Mouse (Mus musculus) brown adipose tissue, adult 24 weeks (tissue): ENCODE measurements around the gene Selenos. TPM values are rescaled to one million over a fixed set of nuclear protein-coding genes. Genes with fewer than 3 reads are reported as not detected.

Source experiments
- H3K27ac ChIP-seq: fragments of 200-500 bp; replicated peaks from 2 replicates; pipeline ENCODE4 v1.5.1; 2012; ENCODE audit warnings: low read depth, mild to moderate bottlenecking, low read length
- H3K4me1 ChIP-seq: fragments of 200-500 bp; 2 replicates; pipeline ENCODE4 v1.6.1; 2012; ENCODE audit warnings: low read length, mixed read lengths; ENCODE audit not compliant: control insufficient read depth, insufficient read depth, insufficient read length
- H3K4me3 ChIP-seq: fragments of 200-500 bp; 2 replicates; pipeline ENCODE4 v1.5.1; 2012; ENCODE audit warnings: low read depth, mild to moderate bottlenecking, low read length, moderate library complexity; ENCODE audit not compliant: insufficient read depth
- polyA plus RNA-seq: library from polyadenylated mRNA; stranded (reverse); fragments of >200 nt; gene quantifications from 2 replicates; pipeline ENCODE4 v1.2.4, GENCODE M21; 2012; ENCODE audit not compliant: missing spikeins, insufficient read depth, insufficient read length

Selenos gene
- polyA plus RNA-seq, 1 experiment = 48.0 TPM

- H3K27ac ChIP-seq = 0 out of 2 replicates have a peak overlapping the region, but pooled peaks have one; percentile 21
- no peak overlapping the region for H3K4me3 ChIP-seq
- H3K4me1 ChIP-seq = peaks cover 3% of the 10 kb centered on the region; the same call in 1 of the 2 replicates
Measured at GRCm38 (mm10) chr7:66105771-66106170, 26.3 kb downstream of the Selenos start.

DNA sequence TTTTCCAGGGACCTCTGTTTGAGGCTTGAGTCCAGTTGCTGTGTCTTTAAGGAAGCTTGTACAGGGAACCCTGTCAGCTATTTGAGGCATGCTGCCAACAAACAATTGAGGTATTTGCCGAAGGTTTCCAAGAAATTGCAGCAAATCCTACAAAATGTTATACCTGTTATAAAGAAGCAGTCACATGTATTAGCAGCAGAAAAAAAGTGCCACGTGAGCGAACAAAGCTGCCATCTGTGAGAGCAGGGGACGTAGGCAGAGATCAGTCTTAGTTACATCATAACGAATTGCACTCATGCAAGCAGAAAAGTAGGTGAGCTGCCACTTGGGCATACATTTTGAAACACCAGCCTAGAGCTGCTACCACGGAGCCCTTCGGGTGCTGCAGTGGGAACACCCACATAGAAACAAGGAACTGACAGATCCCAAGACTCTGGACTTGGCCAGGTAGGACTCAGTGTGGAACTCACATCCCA is 27.2 kb downstream of the Selenos start:
- Histone ChIP-seq H3K4me1 (peaks cover 3% of the 10 kb centered on the region; the same call in 1 of the 2 replicates), H3K27ac (0 out of 2 replicates have a peak overlapping the region, but pooled peaks have one; percentile 12), H3K4me3 (no peak overlapping the region)

- H3K4me1 ChIP-seq = peaks cover 3% of the 10 kb centered on the region; the same call in 1 of the 2 replicates
- H3K27ac ChIP-seq = no peak overlapping the region
Measured at GRCm38 (mm10) chr7:66107206-66107605, 27.8 kb downstream of the Selenos start.

DNA sequence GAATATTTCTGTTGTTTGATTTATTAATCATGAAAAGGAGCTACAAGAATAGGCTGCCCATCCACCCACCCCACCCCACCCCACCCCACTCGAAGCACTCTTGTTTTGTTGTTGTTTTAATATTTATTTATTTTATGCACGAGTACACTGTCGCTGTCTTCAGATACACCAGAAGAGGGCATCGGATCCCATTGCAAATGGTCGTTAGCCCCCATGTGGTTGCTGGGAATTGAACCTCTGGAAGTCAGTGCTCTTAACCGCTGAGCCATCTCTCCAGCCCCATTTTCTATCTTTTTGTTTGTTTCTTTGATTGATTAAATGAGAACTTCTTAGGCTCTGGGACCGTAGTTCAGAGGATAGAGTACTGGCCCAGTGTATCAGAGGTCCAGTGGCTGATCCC is 28.5 kb downstream of the Selenos start:
- Histone ChIP-seq H3K4me3 (no peak overlapping the region), H3K4me1 (peaks cover 3% of the 10 kb centered on the region; the same call in 1 of the 2 replicates), H3K27ac (no peak overlapping the region)

More at GRCm38 (mm10) chr7:66107206-66107605, 27.8 kb downstream of the Selenos start:
- no peak overlapping the region for H3K4me3 ChIP-seq

- Histone ChIP-seq H3K4me3 (peak within 1 kb of the TSS; percentile 79), H3K27ac (no peak within 1 kb of the TSS; the same call in 1 of the 2 replicates), H3K4me1 (peaks cover 3% of the 10 kb centered on the region; the same call in 1 of the 2 replicates)
Measured at GRCm38 (mm10) chr7:66108961-66109854, 29.8 kb downstream of the Selenos start, which contains the start of gene Chsy1. Gene Chsy1 (plus strand): TSS chr7:66109515.

DNA sequence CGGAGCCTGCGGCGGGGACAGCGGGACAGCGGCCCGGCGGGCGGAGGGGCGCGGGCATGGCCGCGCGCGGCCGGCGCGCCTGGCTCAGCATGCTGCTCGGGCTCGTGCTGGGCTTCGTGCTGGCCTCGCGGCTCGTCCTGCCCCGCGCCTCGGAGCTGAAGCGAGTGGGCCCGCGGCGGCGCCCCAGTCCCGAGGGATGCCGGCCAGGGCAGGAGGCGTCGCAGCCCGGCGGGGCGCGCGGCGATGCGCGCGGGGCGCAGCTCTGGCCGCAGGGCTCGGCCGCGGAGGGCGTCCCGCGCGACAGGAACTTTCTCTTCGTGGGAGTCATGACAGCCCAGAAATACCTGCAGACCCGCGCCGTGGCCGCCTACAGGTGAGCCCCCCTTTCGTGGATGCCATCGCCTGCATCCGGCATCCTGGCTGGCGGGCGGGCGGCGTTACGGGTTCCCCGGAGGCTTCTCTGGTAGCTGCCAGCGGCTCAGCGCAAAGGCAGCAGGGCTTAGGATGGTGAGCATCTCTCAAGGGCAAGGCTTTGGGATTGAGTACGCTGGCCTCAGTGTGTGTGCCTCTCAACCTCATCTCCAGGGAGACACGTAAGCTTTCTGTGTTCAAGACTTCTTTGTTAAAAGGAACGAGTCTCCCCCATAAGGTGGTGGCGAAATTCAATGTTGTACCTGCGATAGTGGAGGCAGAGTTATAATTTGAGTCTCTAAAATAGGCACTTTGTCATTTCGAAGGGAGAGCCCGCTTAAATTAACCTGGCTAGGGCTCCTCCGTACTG is 30.6 kb downstream of the Selenos start:
- Histone ChIP-seq H3K4me3 (peak overlapping the region; percentile 79), H3K4me1 (peaks cover 4% of the 10 kb centered on the region; the same call in 1 of the 2 replicates), H3K27ac (no peak overlapping the region)

DNA sequence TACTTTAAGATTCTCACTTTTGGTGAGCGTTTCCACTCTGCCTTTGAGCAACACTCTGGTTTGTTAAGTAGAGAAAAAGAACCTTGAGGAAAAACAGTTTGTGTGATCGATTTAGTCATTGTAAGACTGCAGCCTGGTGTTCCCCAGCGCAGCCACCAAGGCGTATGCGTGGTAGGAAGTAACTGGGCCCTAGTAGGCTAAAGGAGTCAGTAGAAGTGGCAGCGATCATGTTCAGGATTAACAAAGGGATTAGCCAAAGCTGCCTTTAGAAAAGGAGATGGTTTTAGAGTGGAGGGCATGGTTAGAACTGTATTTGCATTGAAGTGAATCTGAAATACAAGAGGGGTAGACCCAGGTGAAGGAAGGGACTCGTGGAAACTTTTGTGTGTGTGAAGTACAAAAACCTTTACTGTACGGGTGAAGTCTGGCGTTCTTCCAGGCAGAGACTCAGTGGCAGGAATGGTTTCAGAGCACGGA is 31.2 kb downstream of the Selenos start:
- Histone ChIP-seq H3K27ac (no peak overlapping the region), H3K4me1 (peaks cover 2% of the 10 kb centered on the region; the same call in 1 of the 2 replicates), H3K4me3 (peak overlapping the region; percentile 79)

DNA sequence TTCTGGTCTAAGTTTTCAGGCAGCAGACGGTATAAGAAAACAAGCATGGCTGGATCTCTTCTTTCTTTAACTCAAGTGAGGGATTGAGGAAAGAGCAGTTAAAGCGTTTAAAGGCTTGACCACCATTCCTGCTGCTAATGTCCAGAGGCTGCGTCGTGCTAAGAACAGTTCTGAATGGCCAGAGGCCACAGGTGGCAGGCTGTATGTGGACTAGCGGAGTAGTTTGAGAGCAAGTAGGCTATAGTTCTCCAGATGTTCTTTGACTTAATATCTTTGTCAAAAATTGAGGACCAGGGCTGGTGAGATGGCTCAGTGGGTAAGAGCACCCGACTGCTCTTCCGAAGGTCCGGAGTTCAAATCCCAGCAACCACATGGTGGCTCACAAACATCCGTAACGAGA is 31.8 kb downstream of the Selenos start:
- H3K4me3 ChIP-seq = no peak overlapping the region
- peaks cover 4% of the 10 kb centered on the region; the same call in 1 of the 2 replicates for H3K4me1 ChIP-seq
- no peak overlapping the region for H3K27ac ChIP-seq

DNA sequence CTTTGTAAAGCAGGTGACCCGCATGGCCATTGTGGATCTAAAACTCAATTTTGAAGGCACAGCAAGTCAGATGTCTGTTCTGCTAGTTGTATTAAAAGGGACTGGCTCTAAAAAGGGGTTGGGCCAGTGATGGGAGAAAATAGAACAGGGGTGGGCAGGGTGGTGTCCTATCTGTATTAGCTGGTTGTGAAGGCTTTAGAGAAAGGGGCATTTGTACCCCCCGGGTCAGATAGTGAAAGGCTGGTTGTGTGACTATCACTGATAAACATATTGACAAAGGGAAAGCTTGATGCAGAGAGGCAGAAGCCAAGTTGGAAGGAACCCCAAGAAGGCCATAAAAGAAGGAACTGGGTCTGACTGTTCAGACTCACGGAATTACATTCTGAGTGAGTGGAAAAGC is 34.1 kb downstream of the Selenos start:
- H3K27ac ChIP-seq = no peak overlapping the region
- H3K4me1 ChIP-seq = peaks cover 8% of the 10 kb centered on the region; the same call in 1 of the 2 replicates

GRCm38 (mm10) chr7:66115821-66116343 is 36.4 kb downstream of the Selenos start:
- no peak overlapping the region for H3K4me3 ChIP-seq
- H3K27ac ChIP-seq = no peak overlapping the region
- peaks cover 11% of the 10 kb centered on the region for H3K4me1 ChIP-seq

More for the DNA sequence above, 34.1 kb downstream of the Selenos start:
- no peak overlapping the region for H3K4me3 ChIP-seq

GRCm38 (mm10) chr7:66116906-66117482 is 37.5 kb downstream of the Selenos start:
- H3K4me1 ChIP-seq = peaks cover 11% of the 10 kb centered on the region
- no peak overlapping the region for H3K4me3 ChIP-seq
- no peak overlapping the region for H3K27ac ChIP-seq

- no peak overlapping the region for H3K27ac ChIP-seq
- H3K4me3 ChIP-seq = no peak overlapping the region
- H3K4me1 ChIP-seq = peaks cover 11% of the 10 kb centered on the region
Measured at GRCm38 (mm10) chr7:66118046-66118445, 38.6 kb downstream of the Selenos start.

DNA sequence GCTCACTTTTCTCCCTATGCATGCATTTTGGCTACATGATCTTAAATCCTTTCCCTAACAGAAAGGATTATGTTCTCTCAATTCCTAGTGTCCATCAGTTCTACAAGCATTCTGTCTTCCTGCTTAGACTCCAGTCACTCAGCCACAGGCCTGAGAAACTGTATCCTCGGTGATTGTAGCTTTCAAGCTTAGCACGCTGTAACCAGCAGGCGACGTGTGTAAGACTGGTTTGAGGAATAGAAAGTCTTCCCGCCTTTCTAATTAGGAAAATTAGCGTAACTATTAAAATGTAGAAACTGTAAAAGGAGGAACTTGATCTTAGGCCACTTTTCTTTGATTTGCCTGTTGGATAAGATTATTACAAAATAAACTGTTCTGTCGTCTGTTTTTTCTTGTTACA is 39.3 kb downstream of the Selenos start:
- H3K4me1 ChIP-seq = peaks cover 11% of the 10 kb centered on the region
- H3K27ac ChIP-seq = no peak overlapping the region
- no peak overlapping the region for H3K4me3 ChIP-seq

DNA sequence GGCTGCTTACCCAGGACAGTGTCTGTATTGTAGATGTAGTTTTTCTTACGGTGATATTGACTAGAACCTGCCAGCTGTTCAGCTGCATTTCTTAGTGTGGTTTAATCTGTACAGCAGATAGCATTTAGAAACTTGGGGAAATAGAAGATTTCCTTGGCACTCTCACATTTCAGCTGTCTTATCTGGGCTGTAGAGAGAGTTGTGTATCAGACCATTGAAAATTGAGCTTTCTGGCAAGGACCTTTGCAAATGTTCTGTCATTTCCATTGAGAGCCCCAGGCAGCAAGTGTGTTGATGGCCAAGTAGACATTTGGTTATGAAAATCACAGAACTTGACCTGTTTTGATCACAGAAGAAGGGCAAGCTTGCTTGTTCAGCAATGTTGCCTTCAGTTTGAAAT is 40.7 kb downstream of the Selenos start:
- Histone ChIP-seq H3K4me3 (no peak overlapping the region), H3K27ac (no peak overlapping the region), H3K4me1 (peaks cover 9% of the 10 kb centered on the region)
